Mouse (Mus musculus): ENCODE results near the gene Clstn2.

Clstn2 gene

DNA sequence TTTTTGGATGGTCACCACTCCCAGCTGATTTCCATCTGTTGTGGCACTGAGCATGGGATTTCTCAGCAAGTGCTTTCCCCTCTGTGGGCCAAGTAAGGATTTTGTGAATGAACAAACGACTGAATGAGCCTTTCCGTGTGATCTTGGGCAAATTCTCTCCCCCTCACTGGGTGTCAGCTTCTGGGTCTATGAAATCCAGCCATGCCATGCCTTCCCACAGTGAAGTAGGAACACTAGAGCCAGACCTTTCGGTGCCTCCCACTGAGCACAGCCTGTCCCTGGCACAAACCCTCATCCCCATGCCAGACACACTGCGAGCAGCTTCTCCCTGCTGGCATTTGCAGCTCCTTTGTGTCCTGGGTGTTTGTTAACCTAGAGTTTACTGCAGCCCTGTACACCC, 347.3 kb downstream of the Clstn2 start:
- DNase-seq (ENCODE audit: extremely low spot score, low spot score), result no peak

DNA sequence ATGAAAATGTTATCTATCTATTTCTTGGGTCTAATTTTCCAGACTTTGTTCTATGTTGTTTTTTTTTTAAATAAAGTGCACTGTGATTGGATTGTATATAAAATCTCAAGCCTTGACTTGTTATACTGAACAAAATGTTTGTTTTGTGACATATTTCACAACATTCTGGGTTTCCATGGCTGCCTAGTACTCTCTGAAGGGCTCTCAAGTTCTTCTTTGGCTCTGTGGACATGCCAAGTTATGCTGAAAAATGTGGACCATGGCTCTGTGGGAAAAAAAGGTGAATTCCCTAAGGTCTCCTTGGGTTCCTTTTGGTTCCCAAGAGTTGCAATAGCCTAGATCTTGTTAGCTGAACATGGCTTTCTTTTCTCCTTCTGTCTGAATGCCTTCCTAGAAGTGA, 353.1 kb downstream of the Clstn2 start:
- DNase-seq (ENCODE audit: extremely low spot score, low spot score), result no peak

DNA sequence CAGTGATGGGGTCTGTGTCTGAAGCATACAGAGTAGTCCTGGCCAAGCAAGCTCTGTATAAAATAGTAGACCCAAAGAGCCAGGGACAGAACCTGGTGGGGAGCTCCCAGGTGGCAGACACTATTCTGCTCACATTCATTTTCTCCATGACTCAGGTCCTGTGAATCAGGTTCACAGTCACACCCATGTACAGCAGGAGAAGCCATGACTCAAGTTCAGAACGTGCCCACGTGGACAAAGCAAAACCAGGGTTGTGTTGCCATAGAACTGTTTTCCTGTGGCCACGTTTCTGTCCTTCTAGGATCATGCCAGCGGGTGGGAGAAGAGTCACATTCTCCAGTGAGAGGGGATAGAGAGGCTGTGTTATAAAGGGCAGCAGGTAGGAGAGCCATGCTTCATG, 353.9 kb downstream of the Clstn2 start:
- DNase-seq (ENCODE audit: extremely low spot score, low spot score), result no peak

DNA sequence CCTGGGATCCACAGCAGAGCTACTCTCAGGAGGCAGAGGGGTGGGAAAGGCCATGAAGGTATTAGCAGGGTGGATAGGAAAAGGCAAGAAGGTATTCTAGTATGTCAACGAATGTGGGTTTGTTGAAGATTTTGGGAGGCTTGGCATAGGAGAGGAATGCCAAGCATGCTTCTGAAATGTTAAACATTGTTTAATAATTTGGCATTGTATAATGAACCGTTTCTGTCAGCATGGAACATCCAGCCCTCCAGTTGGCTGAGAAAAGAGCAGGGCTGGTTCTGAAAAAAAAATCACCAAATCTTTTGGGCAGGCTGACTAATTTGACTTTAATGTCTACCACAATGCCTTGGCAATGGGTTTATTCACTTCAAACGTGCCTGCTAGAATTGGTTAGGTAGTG, 355.9 kb downstream of the Clstn2 start:
- DNase-seq (ENCODE audit: extremely low spot score, low spot score), result no peak

DNA sequence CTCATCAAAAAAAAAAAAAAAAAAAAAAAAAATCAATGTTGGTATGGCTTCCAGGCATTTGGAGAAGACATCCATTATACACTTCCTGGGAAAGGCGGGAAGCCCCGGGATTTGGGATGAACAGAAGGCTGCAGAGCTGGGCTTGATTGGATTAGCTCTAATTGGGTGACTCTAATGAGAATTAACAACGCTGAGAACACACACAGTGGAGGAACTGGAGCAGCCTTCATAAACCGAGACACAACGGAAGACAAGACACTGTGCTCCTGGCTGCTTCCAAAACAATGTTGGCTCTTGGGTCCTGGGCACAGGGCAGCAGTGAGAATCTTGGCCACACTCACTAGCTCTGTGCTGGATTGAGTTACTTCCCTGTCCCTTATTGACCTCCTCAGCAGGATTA, 360.3 kb downstream of the Clstn2 start:
- peak; percentile 17 for DNase-seq (ENCODE audit: extremely low spot score, low spot score)

DNA sequence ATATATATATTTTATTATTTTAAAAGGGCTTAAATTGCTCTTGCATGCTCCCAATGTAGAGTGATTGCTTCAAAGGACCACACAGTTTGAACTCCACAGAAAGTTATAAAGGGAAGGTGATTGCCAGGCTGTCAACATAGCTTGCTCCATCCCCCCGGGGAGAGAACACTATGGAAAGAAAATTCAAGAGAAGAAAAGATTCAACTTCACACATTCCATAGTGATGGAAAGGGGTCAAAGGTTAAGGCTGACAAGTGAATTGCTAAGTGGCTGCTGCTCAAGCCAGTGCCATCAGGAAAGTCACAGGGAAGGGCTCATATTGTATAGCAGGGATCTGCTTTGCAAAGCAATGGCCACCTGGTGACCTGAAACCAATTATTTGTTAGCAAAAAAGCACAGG, 360.8 kb downstream of the Clstn2 start:
- DNase-seq (ENCODE audit: extremely low spot score, low spot score), result peak; percentile 19

DNA sequence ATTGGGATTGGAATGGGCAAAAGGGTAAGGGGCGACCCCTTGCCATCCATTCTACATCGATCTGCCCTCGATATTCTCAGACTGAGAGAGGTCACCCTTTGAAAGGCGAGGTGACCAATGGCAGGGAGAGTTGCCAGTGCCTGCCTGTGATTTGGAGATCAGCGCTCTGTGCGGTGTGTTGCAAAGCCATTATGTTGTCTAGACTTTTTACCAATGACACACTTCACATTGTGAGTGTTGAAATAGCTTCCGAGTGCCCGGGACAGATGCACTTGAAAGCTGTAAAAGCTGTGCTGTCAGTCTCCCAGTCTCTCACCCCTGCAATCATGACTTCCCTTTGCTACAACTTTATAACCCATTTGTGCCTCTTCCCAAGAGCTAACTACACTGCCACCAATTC, 362.3 kb downstream of the Clstn2 start:
- DNase-seq (ENCODE audit: extremely low spot score, low spot score), result no peak

DNA sequence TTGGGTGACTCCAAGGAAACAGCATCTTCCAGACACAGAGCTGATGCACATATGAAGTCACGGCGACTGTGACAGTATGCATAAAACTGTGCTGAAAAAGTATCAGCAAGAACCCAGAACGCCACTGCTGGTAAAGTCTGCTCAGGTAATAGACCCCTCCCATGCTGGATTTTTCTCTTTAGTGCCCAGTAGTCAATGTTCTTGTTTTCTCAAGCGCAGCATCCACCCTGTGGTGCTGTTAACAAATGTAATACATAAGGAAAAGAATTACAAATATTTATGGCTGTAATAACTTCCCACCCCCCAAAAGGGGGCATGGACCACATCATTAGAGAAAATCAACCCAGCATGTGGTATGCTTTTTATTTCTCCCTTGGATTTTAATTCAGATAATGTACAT, 372.0 kb downstream of the Clstn2 start:
- no peak for DNase-seq (ENCODE audit: extremely low spot score, low spot score)

DNA sequence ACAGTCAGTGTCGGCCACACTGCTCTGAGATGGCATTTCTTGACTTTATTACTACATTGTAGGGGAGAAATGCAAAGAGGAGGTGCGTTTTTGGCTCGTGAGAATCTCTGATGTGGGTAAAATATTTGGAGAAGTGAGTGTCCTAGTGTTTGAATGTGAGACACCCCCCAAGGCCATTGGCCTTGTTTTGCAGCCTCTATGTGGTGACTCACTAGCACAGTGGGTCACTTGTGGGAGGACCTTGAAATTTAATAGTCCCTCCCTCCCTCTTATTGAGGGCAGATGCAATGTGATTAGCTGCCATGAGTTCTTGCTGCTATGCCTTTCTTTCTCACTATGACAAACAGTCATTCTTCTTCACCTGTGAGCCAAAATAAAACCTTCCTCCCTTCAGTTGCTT, 374.2 kb downstream of the Clstn2 start:
- DNase-seq (ENCODE audit: extremely low spot score, low spot score), result no peak

DNA sequence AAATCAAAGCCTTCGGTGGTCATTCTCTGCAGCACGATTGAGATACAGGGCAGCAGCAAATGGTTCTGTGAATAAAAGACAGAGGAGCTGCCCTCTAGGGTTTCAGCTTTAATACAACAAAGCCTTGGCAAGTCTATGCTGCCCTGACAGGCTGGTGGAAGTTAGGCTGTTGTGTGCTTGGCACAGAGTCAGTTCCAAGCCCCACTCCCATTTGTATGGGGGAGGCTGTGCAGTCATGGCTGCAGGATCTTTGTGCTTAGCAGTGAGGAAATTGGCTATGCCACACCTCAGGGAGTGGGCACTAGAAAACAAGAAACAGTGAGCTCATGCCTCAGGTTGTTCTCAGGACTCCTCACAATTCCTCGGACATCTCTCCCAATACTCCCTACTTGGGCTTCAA, 384.6 kb downstream of the Clstn2 start:
- DNase-seq (ENCODE audit: extremely low spot score, low spot score), result no peak

DNA sequence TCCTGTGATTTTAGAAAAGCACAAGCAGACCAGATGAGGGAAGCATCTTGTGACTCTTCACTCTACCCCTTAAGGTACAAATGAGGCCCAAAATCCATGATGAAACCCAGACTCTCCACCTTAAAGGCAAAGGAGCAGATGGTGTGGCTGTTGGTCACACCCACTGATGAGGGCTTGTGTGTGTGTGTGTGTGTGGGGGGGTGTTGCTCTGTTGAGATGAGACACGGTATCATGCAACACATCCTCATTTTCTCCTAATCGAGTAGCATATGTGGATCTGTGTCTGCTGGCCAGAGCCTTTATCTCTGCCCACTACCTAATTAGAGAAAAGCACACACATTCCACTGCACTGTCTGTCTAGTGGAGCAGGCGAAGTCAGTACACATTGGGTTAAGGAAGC, 387.2 kb downstream of the Clstn2 start:
- DNase-seq (ENCODE audit: extremely low spot score, low spot score), result no peak

DNA sequence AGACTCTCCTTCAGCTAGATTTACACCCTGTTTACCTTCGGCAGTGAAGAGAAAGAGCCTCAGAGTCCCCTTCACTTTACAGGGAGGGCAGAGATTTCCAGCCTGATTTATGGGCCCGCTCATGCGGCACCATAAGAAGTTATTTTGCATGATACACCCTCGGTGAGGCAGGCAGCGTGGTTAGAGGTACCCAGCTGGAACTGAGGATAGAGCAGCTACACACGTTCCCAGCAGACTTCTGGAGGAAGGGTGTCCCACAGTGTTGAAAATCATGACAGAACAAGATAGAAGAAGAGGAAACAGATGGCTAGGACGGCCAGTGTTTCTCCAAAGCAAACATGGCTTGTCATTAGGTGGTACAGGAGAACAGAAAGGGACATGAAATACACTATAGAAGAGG, 390.6 kb downstream of the Clstn2 start:
- no peak for DNase-seq (ENCODE audit: extremely low spot score, low spot score)

DNA sequence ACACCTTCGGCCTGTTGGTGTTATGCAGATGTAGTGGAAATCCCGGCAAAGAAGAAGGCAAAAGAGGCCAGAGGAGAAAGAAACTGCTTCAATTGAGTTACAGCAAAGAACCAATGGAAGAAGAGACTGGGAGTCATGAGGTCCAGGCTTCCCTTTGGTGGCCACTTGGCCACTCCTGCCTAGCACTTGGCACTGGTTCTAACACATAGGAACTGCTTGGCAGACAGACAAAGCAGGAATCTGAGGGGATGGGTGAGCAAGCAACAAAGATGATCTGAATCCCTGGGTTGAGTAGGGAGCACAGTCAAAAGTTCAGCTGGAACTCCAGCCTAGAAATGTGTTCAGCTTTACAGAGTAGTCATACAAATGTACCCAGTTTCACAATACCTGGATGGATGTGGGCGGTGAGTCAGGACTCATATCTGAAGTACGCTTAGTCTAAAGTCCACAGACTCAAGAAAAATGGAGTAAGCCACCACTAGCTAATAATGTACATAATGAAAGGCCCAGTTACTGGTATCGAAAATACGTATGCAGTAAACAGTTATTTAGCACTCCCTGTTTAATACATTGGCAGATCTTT, 392.9 kb downstream of the Clstn2 start:
- no peak for DNase-seq (ENCODE audit: extremely low spot score, low spot score)

DNA sequence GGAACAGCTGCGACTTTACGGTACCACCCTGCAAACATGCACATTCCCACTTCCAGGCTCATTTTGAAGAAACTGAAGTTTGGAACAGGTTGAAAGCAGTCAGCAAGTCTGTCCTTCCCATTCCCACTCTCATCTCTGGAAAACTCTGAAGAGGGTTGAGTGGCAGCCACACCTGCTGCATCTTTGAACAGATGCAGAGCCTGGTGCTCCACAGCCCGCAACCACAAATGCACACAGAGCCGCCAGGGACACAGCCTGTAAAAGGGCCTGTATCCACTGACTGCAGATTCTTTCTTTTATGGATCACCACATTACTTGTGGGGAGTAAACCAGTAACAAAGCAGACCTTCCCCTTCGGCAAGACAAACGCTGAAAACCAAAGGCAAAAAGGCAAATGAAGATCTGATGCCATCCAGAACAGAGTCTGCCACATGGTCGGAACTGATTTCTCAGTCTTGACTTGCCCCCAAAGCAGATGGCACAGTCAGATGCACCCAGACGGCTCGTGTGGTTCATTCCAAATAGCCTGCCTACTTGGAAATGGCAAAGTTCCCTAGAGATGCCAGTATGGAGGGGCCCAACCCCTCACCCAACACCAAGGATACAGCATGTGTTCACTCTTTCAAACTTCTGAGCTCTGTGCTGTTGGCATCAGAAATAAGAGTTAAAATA, 394.2 kb downstream of the Clstn2 start:
- no peak for DNase-seq (ENCODE audit: extremely low spot score, low spot score)

DNA sequence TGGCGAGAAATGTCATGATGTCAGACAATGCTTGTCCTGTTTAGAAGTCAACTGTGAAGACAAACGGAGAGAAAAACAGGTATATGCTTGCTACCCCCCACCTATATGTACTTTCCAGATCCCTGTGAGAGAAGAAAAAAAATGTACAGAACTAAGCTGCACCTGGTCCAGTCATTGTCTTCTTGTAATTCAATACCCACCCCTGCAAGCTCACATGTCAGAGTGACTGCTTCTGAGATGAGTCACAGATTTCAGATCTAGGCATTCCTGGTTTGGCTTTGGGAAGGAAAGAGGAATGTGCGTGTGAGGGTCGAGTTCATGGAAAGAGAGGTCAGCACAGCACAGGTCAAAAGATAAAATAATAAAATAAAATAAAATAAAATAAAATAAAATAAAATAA, 397.6 kb downstream of the Clstn2 start:
- no peak for DNase-seq (ENCODE audit: extremely low spot score, low spot score)

DNA sequence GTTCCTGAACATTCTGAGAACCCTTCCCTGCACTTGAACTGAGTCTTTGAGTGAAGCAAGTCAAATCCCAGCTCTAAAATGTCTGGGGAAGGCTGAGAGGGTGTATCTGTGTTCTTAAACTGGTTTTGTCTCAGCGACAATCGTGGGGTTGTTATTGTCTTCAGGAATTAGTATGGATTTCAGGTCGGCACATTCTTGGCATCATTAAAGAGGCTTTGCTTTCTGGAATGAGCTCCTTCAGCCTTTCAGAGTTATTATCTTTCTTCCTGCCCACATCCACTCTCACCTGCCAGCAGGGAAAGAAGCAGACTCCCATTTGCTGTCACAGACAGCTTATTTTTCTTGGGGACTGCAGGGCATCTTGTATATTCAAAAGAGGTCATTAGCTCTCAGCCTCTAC, 398.1 kb downstream of the Clstn2 start:
- no peak for DNase-seq (ENCODE audit: extremely low spot score, low spot score)

DNA sequence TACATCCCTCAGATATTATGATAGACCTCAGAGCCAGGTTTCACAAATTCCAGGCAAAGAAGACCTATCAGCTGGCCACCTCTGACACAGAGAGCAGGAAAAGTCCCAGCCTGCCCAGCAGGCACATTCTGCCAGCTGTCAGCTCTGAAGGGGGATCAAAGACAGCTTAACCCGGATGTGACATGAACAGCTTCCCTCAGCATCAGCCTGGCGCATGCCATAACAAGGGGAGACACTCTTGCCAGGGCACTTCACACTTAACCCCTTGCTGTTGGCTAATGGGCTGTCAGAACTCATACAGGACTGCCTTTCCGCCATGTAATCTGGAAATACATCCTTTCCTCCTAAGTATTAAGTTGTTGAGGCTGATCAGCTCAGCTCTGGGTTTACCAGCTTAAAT, 403.8 kb downstream of the Clstn2 start:
- DNase-seq (ENCODE audit: extremely low spot score, low spot score), result no peak

DNA sequence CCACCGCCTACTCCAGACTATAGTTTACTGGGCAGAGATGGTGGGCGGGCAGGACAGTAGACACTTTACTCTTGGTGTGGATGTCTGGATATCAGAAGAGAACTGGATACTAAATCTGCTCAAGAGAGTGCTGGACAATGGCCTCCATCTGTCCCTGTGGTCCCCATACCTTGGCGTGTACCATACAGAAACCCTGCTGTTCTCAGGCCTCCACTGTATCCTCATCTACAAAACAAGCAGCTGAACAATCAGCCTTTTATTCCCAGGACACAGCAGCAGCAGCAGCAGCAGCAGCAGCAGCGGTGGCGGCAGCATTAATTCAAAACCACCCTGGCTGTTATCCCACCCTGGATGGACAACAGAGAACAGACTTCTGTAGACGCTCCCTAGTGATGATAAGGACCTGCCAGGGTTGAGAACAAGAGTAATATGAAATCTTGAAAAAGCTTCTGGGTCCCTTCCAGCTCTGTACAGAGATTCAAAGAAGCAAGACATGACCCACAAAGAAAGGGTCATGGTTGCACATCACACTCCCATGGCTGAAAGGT, 404.5 kb downstream of the Clstn2 start:
- no peak for DNase-seq (ENCODE audit: extremely low spot score, low spot score)

DNA sequence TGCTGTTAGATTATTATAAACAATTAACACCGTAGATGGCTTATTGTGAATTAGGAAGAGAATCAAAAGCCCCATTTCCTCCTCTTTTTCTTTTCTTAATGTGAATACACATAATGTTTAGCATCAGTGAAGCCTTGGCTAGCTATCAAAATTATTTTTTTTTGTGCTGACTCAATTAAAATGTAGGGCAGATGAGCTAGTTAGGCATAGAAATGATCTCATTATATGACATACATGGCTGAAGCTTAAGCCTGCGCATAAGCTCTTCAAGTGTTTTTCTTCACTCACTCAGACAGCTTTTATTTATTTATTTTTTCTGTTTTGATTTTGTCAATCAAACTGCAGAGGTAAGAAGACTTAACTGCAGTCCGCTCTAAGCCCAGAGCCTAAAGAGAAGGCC, 405.1 kb downstream of the Clstn2 start:
- no peak for DNase-seq (ENCODE audit: extremely low spot score, low spot score)

DNA sequence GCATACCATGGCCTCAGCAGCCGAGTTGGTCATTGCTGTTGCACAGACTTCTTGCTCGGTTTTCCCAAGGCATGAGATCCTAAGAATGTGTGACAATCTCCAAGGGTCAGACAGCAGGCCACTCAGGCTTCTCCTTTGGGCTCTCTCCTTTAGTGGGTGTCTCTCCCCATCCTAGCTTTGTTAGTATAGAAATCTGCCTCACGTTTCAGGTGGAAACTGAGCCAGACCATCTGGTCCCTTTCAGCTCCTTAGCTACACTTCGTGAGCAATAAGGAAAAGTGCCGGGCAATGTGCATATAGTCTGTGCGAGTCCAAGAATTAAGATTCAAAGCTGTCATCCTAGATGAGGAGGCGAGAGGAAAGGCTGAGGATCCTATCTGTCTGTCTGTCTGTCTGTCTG, 422.4 kb downstream of the Clstn2 start:
- no peak for DNase-seq (ENCODE audit: extremely low spot score, low spot score)

DNA sequence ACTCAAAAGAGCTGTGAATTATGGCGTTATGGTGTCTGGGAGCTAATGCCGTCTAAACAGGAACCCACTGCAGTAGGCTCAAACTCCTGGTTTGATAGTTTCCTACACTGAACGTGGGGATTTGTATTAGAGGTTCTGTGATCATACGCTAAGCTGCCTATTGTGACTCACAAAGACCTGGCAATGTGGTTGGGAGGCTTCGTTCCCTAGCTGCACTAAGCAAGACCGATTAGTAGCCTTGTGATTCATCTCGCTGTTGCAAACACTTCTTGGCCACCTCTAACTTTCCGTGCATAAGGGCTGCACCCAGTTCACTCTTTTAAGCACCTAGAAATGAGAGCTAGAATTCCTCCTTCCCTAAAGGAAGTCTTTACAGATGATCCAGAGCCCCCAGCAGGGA, 429.3 kb downstream of the Clstn2 start:
- DNase-seq (ENCODE audit: extremely low spot score, low spot score), result no peak

DNA sequence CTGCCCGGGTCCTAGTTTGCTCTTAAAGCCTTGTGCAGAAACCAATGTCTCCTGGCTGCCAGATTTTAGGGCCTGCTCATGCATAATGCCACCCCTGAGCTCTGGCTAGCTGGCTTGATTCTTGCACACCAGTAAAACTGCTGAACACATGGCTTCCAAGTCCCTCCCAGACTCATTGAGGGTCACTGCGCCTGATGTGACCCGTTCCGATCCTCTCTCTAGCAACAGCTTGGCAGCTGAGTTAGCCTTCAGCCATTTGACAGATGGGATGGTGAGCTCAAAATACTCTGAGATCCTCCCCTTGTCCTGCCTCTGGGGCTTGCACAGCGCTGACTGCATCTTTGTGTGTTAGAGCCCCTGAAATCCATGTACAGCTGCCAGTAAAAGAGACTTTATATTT, 430.5 kb downstream of the Clstn2 start:
- peak; percentile 49 for DNase-seq (ENCODE audit: extremely low spot score, low spot score)

DNA sequence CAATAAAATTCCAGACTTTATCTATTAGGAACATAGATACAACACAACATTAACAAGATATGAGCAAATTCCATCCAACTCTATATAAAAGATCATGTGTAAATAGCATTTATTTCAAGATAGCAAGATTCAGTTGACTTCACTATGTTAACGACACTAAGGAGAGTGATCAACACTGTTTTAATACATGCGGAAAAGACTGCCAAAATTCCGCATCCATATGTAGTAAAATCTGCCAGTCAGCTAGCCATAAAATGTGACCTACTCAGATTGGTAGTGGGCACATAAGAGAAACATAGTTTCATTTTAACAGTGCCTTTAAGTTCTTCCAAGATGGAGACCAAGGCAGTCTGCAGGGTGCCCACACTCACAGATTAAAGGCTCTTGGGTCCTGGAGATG, 434.0 kb downstream of the Clstn2 start:
- DNase-seq (ENCODE audit: extremely low spot score, low spot score), result no peak
